Mouse (Mus musculus) bone marrow, adult 2 months (tissue): Measurements from ENCODE around the gene Ctdsp2. TPM values are rescaled to one million over a fixed set of nuclear protein-coding genes. Genes with fewer than 3 reads are reported as not detected.

Experiments used
- H3K27ac ChIP-seq: fragments of 200-500 bp; 2 replicates; pipeline ENCODE4 v1.5.1; 2012; ENCODE audit warnings: low read depth, mild to moderate bottlenecking, control low read depth, inconsistent platforms, low read length; ENCODE audit not compliant: control insufficient read depth, poor library complexity, insufficient read depth
- H3K4me1 ChIP-seq: fragments of 200-500 bp; 2 replicates; pipeline ENCODE4 v1.6.1; 2011; ENCODE audit warnings: low read length; ENCODE audit not compliant: control insufficient read depth, insufficient read depth
- H3K4me3 ChIP-seq: fragments of 200-500 bp; replicated peaks from 2 replicates; pipeline ENCODE3; 2011; ENCODE audit warnings: mild to moderate bottlenecking, low read depth, low read length, control low read depth; ENCODE audit not compliant: control insufficient read depth
- CTCF ChIP-seq: fragments of 200-500 bp; IDR thresholded peaks from 2 replicates; pipeline ENCODE4 v1.5.1; 2011; ENCODE audit warnings: low read length, control low read depth; ENCODE audit not compliant: control insufficient read depth, insufficient read depth
- POLR2A ChIP-seq: fragments of 200-500 bp; IDR thresholded peaks from 2 replicates; pipeline ENCODE4 v1.6.1; 2011; ENCODE audit warnings: low read depth, mild to moderate bottlenecking, control low read depth, low read length, borderline replicate concordance; ENCODE audit not compliant: control insufficient read depth
- WGBS: fragments of 180-500 bp; shearing (Covaris S2); methylation state at CpG from one replicate; pipeline ENCODE4 v1.1.7; 2018; 5-methylcytosine and 5-hydroxymethylcytosine counted together
- polyA plus RNA-seq: library from polyadenylated mRNA; stranded (reverse); fragments of >200 nt; gene quantifications from 2 replicates; pipeline ENCODE4 v1.2.4, GENCODE M21; 2011; ENCODE audit warnings: low replicate concordance; ENCODE audit not compliant: missing spikeins, insufficient read depth, insufficient read length

Gene Ctdsp2
- polyA plus RNA-seq, 1 experiment: 43.9 TPM

- 78% methylated on average over 13 of the region's 13 CpGs for WGBS
- no peak for TF ChIP-seq CTCF
- TF ChIP-seq POLR2A: no peak
- H3K4me1 ChIP-seq: no peaks in the 10 kb centered on the region
- H3K27ac ChIP-seq: no peak overlapping the region
- H3K4me3 ChIP-seq: no peak overlapping the region
Observed at GRCm38 (mm10) chr10:126972051-126972725, 6.3 kb upstream of the Ctdsp2 start.

GRCm38 (mm10) chr10:126972988-126973387, 5.5 kb upstream of the Ctdsp2 start:
- 53% methylated on average over 7 of the region's 7 CpGs for WGBS
- no peak for TF ChIP-seq CTCF
- TF ChIP-seq POLR2A: no peak
- Histone ChIP-seq H3K27ac (no peak overlapping the region), H3K4me1 (no peaks in the 10 kb centered on the region), H3K4me3 (no peak overlapping the region)

- Histone ChIP-seq H3K4me1 (peaks cover 3% of the 10 kb centered on the region; the same call in 1 of the 2 replicates), H3K27ac (no peak overlapping the region), H3K4me3 (no peak overlapping the region)
- WGBS: 86% methylated on average over 6 of the region's 6 CpGs
- TF ChIP-seq CTCF: no peak
- no peak for TF ChIP-seq POLR2A
Observed at GRCm38 (mm10) chr10:126975706-126976105, 2.8 kb upstream of the Ctdsp2 start.

- TF ChIP-seq POLR2A: no peak
- no peak for TF ChIP-seq CTCF
- 88% methylated on average over 4 of the region's 4 CpGs for WGBS
- H3K4me3 ChIP-seq: no peak overlapping the region
- H3K27ac ChIP-seq: no peak overlapping the region
- peaks cover 3% of the 10 kb centered on the region for H3K4me1 ChIP-seq
Observed at GRCm38 (mm10) chr10:126977076-126977475, 1.4 kb upstream of the Ctdsp2 start.

GRCm38 (mm10) chr10:126979121-126979635, 661 bp downstream of the Ctdsp2 start:
- WGBS: under 1% methylated on average over 57 of the region's 62 CpGs
- TF ChIP-seq CTCF: no peak
- TF ChIP-seq POLR2A: peak; percentile 20; the same call in 1 of the 2 replicates
- peak overlapping the region; percentile 81 for H3K27ac ChIP-seq
- H3K4me1 ChIP-seq: peaks cover 5% of the 10 kb centered on the region
- H3K4me3 ChIP-seq: peak overlapping the region; percentile 75

- TF ChIP-seq CTCF (no peak), POLR2A (no peak; the same call in 1 of the 2 replicates)
- Histone ChIP-seq H3K4me1 (peaks cover 5% of the 10 kb centered on the region), H3K4me3 (peak overlapping the region; percentile 75), H3K27ac (peak overlapping the region; percentile 81; the same call in 1 of the 2 replicates)
- WGBS: under 1% methylated on average over 57 of the region's 57 CpGs
Observed at GRCm38 (mm10) chr10:126979636-126980151, 1.2 kb downstream of the Ctdsp2 start.

GRCm38 (mm10) chr10:126980221-126980932, 1.9 kb downstream of the Ctdsp2 start:
- Histone ChIP-seq H3K4me1 (peaks cover 5% of the 10 kb centered on the region), H3K4me3 (peak overlapping the region; percentile 75), H3K27ac (no peak overlapping the region)
- WGBS: 18% methylated on average over 16 of the region's 16 CpGs
- TF ChIP-seq CTCF: no peak
- TF ChIP-seq POLR2A: peak; percentile 15; the same call in 1 of the 2 replicates

- Histone ChIP-seq H3K4me1 (peaks cover 5% of the 10 kb centered on the region), H3K27ac (no peak overlapping the region), H3K4me3 (no peak overlapping the region)
- 44% methylated on average over 11 of the region's 11 CpGs for WGBS
- TF ChIP-seq POLR2A (no peak), CTCF (no peak)
Observed at GRCm38 (mm10) chr10:126980933-126981530, 2.5 kb downstream of the Ctdsp2 start.
